Mouse (Mus musculus): Measurements from ENCODE around the gene Gpr174. TPM values are rescaled to one million over a fixed set of nuclear protein-coding genes. Genes with fewer than 3 reads are reported as not detected.

Gene Gpr174
- total RNA-seq, 2 experiments from 2014 or later, result not detected

- no peak for DNase-seq (ENCODE audit: extremely low spot score in 1 of 2, low spot score in 2 of 2)
- no peak for TF ChIP-seq CTCF (IDR thresholded peaks at IDR 0.05)
- no peak overlapping the region for H3K4me3 ChIP-seq
- H3K27ac ChIP-seq, result no peak overlapping the region
- intact Hi-C loops (cut with DNase I), result no loop called here
These were observed 56.9 kb downstream of the Gpr174 start for GRCm38 (mm10) chrX:107312533-107312932.

DNA sequence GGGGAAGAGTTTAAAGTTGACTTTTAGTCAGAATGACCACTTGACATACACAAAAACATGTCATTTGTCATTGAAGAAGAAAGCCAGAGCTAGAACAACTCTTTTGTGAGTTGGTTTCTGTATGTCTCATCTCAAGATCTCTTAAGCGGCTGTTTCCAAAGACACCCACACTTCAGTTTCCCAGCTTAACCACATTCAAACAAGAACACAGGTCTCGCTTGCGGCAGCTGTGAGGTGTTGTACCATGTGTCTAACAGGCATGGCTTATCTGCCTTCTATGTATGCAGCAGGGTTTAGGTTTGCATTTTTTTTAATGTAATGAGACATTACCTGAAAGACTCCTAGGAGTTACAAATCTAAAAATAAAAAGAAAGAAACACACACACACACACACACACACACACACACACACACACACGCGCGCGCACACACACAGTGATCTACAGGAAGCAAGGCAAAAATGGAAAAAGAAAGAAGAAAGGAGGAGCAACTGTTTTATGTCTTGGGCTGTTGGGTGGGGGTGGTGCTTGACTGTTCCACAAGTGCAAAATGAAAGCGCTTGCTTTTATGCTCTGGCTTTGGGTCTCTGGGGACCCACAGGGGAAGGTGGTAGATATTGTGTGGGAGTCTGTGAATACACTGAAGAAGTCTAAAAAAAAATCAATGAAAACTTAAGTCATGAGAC lies 70.2 kb downstream of the Gpr174 start:
- intact Hi-C loops (cut with DNase I), result no loop called here
- DNase-seq (ENCODE audit: extremely low spot score in 1 of 2, low spot score in 2 of 2), result no peak
- no peak overlapping the region for H3K27ac ChIP-seq

DNA sequence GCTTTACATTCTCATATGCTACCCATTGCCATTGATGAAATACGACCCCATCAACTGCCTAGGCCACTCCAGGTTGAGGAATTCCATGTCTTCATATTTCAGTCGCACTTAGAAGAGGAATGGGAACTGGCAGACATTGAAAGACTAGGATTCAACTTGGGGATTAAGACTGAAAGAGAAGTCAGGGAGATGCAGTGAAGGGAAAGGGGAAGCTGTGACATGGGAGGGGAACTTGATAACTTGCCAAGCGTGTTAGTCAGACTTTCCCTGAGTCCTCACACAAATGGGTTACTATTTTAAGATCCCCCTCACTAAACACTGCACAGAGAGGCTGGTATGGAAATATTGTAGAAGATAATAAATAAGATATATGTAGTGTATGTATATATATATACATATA lies 74.2 kb downstream of the Gpr174 start:
- no peak for TF ChIP-seq CTCF (IDR thresholded peaks at IDR 0.05)
- intact Hi-C loops (cut with DNase I), result no loop called here
- Histone ChIP-seq H3K4me3 (no peak overlapping the region), H3K27ac (no peak overlapping the region)
- DNase-seq (ENCODE audit: extremely low spot score in 1 of 2, low spot score in 2 of 2), result no peak

More for the DNA sequence above, 70.2 kb downstream of the Gpr174 start:
- no peak for TF ChIP-seq CTCF (IDR thresholded peaks at IDR 0.05)
- H3K4me3 ChIP-seq, result no peak overlapping the region

GRCm38 (mm10) chrX:107336609-107337008 lies 80.9 kb downstream of the Gpr174 start:
- Histone ChIP-seq H3K27ac (no peak overlapping the region), H3K4me3 (no peak overlapping the region)
- intact Hi-C loops (cut with DNase I), result no loop called here
- no peak for DNase-seq (ENCODE audit: extremely low spot score in 1 of 2, low spot score in 2 of 2)
- no peak for TF ChIP-seq CTCF (IDR thresholded peaks at IDR 0.05)

GRCm38 (mm10) chrX:107341980-107342379 lies 86.3 kb downstream of the Gpr174 start:
- Histone ChIP-seq H3K4me3 (no peak overlapping the region), H3K27ac (no peak overlapping the region)
- intact Hi-C loops (cut with DNase I), result no loop called here
- DNase-seq (ENCODE audit: extremely low spot score in 1 of 2, low spot score in 2 of 2), result no peak
- TF ChIP-seq CTCF (IDR thresholded peaks at IDR 0.05), result no peak

Other genes with a start within 250 kb of the Gpr174 start
- not detected for gene P2ry10, start 167.4 kb upstream of the Gpr174 start, total RNA-seq (2021)
- gene P2ry10b, start 107.0 kb upstream of the Gpr174 start, total RNA-seq (2021), result under 1 TPM; 0.14 to 0.25 TPM
- 10 to 100 TPM; 36.6 to 41.5 TPM for gene Itm2a, start 147.5 kb downstream of the Gpr174 start, total RNA-seq (2021)